Mouse (Mus musculus) B cell, adult 2 months (primary cell): ENCODE measurements at regions not wholly inside any gene's neighbourhood (a gene's known extent, or its start where the extent isn't known, plus 50 kb on each side); places are given as distances from the start of the nearest gene placed in this dataset.

Experiments used
- DNase-seq, 2 experiments: peaks; one replicate each; pipeline ENCODE4 v3.0.0; 2022

GRCm38 (mm10) chr1:128535537-128536150, 56.4 kb downstream of the Cxcr4 start:
- no peak for DNase-seq

GRCm38 (mm10) chr1:128532632-128533031, 59.5 kb downstream of the Cxcr4 start:
- no peak for DNase-seq

GRCm38 (mm10) chr1:128529808-128530545, 62.1 kb downstream of the Cxcr4 start:
- no peak for DNase-seq

- DNase-seq, result no peak
These were observed 72.9 kb downstream of the Cxcr4 start for GRCm38 (mm10) chr1:128519234-128519633.

GRCm38 (mm10) chr1:128518514-128518913, 73.6 kb downstream of the Cxcr4 start:
- no peak for DNase-seq

GRCm38 (mm10) chr1:128517351-128517750, 74.7 kb downstream of the Cxcr4 start:
- DNase-seq, result no peak

- no peak for DNase-seq
These were observed 77.8 kb downstream of the Cxcr4 start for GRCm38 (mm10) chr1:128514327-128514726.

- no peak for DNase-seq
These were observed 78.2 kb downstream of the Cxcr4 start for GRCm38 (mm10) chr1:128513911-128514310.

GRCm38 (mm10) chr1:128513153-128513552, 78.9 kb downstream of the Cxcr4 start:
- DNase-seq, result no peak

- DNase-seq, result no peak
These were observed 83.2 kb downstream of the Cxcr4 start for GRCm38 (mm10) chr1:128508816-128509461.

- no peak for DNase-seq
These were observed 85.4 kb downstream of the Cxcr4 start for GRCm38 (mm10) chr1:128506551-128507313.

GRCm38 (mm10) chr1:128504371-128504770, 87.2 kb upstream of the Dars start:
- DNase-seq, result no peak

GRCm38 (mm10) chr1:128498042-128498772, 81.0 kb upstream of the Dars start:
- DNase-seq, result no peak

GRCm38 (mm10) chr1:128492251-128492650, 75.1 kb upstream of the Dars start:
- DNase-seq, result no peak

- DNase-seq, result peak; percentile 64 to 70
These were observed 70.0 kb upstream of the Dars start for GRCm38 (mm10) chr1:128487181-128487580.

GRCm38 (mm10) chr1:128478376-128478775, 61.2 kb upstream of the Dars start:
- DNase-seq, result no peak

- DNase-seq, result no peak
These were observed 60.5 kb upstream of the Dars start for GRCm38 (mm10) chr1:128477653-128478052.

GRCm38 (mm10) chr1:128472713-128473230, 55.6 kb upstream of the Dars start:
- no peak for DNase-seq

GRCm38 (mm10) chr1:128472022-128472712, 55.0 kb upstream of the Dars start:
- no peak for DNase-seq

GRCm38 (mm10) chr1:128470786-128471185, 53.6 kb upstream of the Dars start:
- no peak for DNase-seq

GRCm38 (mm10) chr1:128469054-128469453, 51.9 kb upstream of the Dars start:
- DNase-seq, result no peak
